In the genomic region with DNA sequence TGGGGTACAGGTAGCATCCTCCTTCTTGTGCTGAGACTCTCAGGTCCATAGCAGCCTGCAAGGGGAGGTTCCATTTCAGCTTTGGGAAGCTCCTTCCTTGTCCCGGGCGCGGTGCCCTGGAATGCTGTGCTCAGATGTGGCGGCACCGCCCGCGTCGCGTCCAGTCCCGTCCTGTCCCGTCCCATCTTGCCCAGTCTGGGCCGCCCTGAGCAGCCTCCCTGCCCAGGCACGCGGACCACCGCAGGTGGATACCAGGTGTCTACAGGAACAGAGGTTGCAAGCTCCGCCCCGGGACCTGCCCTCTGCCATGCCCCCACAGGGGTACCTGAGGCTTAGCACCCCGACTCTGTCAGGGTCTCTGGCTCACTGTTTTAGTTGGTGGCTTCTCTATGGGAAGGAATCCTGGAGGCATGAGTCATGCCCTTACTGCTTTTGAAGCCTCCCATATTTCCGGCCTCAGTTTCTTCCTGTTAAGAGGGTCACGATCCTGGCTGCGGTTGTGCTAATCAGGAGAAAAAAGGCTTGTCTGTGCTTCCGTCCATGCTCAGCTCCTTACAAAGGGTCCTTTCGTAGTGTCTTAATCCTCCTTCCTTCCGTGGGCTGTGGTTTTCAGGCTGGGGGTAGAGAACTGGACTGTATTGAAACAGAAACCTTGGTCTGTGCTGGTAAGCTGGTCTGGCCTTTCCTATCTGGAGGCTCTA, we compare ENCODE assay signal across 11 mouse cellular contexts. TPM values are rescaled to one million over a fixed set of nuclear protein-coding genes. Genes with fewer than 3 reads are reported as not detected.
A peak's percentile ranks its signal among the peaks of the same experiment; 100 is the strongest.
DNase-seq lines count a peak whose midpoint lies in the region; ATAC-seq and TF ChIP-seq lines count a peak whose summit lies in the region.
"Had no signal": no experiment of that assay in that cellular context is flagged by ENCODE, and none has a peak within 500 bp of the region (broad histone marks: within the 10 kb centered on the region; RNA-seq: fewer than 3 reads in every experiment).

No protein-coding gene starts in this region.

- TF ChIP-seq CTCF in kidney, adult 2 months (conservative IDR thresholded peaks at IDR 0.05; ENCODE audit: insufficient read depth, insufficient read length, low read depth, low read length), result no peak
- no peak for TF ChIP-seq CTCF in liver, postnatal 0 days (IDR thresholded peaks at IDR 0.05; ENCODE audit: low read depth)
- no peak for TF ChIP-seq CTCF in left cerebral cortex, adult 2 months (IDR thresholded peaks at IDR 0.05)

- no peak overlapping the region for H3K4me3 ChIP-seq in kidney, adult 2 months (ENCODE audit: insufficient read depth, low read depth, low read length)
- no peak overlapping the region for H3K4me3 ChIP-seq in liver, postnatal 0 days (ENCODE audit: low read depth, low read length)
- no peak overlapping the region for H3K4me3 ChIP-seq in left cerebral cortex, adult 2 months
- no peak overlapping the region for H3K4me3 ChIP-seq in midbrain, embryonic 14.5 days (replicated peaks; ENCODE audit: low read depth, low read length)
- no peak overlapping the region for H3K4me3 ChIP-seq in forebrain, embryonic 13.5 days

- H3K27me3 ChIP-seq in kidney, adult 2 months (replicated peaks; ENCODE audit: control insufficient read depth, insufficient read depth, low read length), result no peaks in the 10 kb centered on the region
- H3K27me3 ChIP-seq in liver, postnatal 0 days (ENCODE audit: insufficient read depth, low read length), result no peaks in the 10 kb centered on the region; the same call in 1 of the 2 replicates
- H3K27me3 ChIP-seq in midbrain, embryonic 14.5 days (ENCODE audit: control insufficient read depth, insufficient read depth, low read length), result no peaks in the 10 kb centered on the region
- H3K27me3 ChIP-seq in forebrain, embryonic 13.5 days, result 0 out of 2 replicates have a peak, but pooled peaks cover 4% of the 10 kb centered on the region

- peak overlapping the region; percentile 48; the same call in 1 of the 2 replicates for H3K27ac ChIP-seq in kidney, adult 2 months (ENCODE audit: insufficient read depth, low read depth, low read length)
- H3K27ac ChIP-seq in liver, postnatal 0 days (ENCODE audit: low read depth), result peak overlapping the region; percentile 51
- H3K27ac ChIP-seq in left cerebral cortex, adult 2 months, result no peak overlapping the region
- no peak overlapping the region for H3K27ac ChIP-seq in midbrain, embryonic 14.5 days (replicated peaks; ENCODE audit: low read depth, low read length)
- H3K27ac ChIP-seq in forebrain, embryonic 13.5 days, result no peak overlapping the region
- H3K27ac ChIP-seq: hindbrain, postnatal 0 days had no signal

- ATAC-seq in hematopoietic stem cell, adult 5-6 weeks (replicated peaks in 1 of 2; ENCODE audit: insufficient read depth in 1 of 2, low FRiP score in 2 of 2, low TSS enrichment in 1 of 2, low read depth in 1 of 2, poor library complexity in 2 of 2, severe bottlenecking in 2 of 2), result peak; percentile 55 to 59
- ATAC-seq in liver, postnatal 0 days, result peak; percentile 67
- ATAC-seq in midbrain, embryonic 14.5 days (ENCODE audit: low FRiP score, low TSS enrichment), result no peak
- ATAC-seq in forebrain, embryonic 13.5 days, result no peak
- ATAC-seq: hindbrain, postnatal 0 days had no signal

- TF ChIP-seq EP300 in liver, postnatal 0 days (IDR thresholded peaks at IDR 0.05; ENCODE audit: low read depth), result no peak; the same call in 1 of the 2 replicates

- intact Hi-C loops in left cerebral cortex, adult 2 months (cut with DNase I), result loop anchor here (5.0 kb wide), 1 partner anchor 731 kb away; no protein-coding TSS in a partner anchor

- WGBS in kidney, adult 2 months, result 56% methylated on average over 24 of the region's 24 CpGs
- WGBS in liver, postnatal 0 days (ENCODE audit: insufficient replicate concordance), result 21% methylated on average over 24 of the region's 24 CpGs
- 52% methylated on average over 24 of the region's 24 CpGs for WGBS in midbrain, embryonic 14.5 days
- 54% methylated on average over 24 of the region's 24 CpGs for WGBS in forebrain, embryonic 13.5 days

- no peak overlapping the region for H3K9ac ChIP-seq in liver, postnatal 0 days (replicated peaks)
- no peak overlapping the region for H3K9ac ChIP-seq in midbrain, embryonic 14.5 days (replicated peaks; ENCODE audit: low read length)
- no peak overlapping the region for H3K9ac ChIP-seq in forebrain, embryonic 13.5 days

- no peaks in the 10 kb centered on the region for H3K4me1 ChIP-seq in kidney, adult 2 months (ENCODE audit: control insufficient read depth, insufficient read depth, low read length)
- H3K4me1 ChIP-seq in liver, postnatal 0 days (ENCODE audit: insufficient read depth), result peaks cover 6% of the 10 kb centered on the region; the same call in 1 of the 2 replicates
- H3K4me1 ChIP-seq in midbrain, embryonic 14.5 days (ENCODE audit: control insufficient read depth, insufficient read depth, low read length), result no peaks in the 10 kb centered on the region
- H3K4me1 ChIP-seq in forebrain, embryonic 13.5 days, result peaks cover 6% of the 10 kb centered on the region

- H3K4me2 ChIP-seq in liver, postnatal 0 days (ENCODE audit: low read depth, low read length), result peak overlapping the region; percentile 49
- no peak overlapping the region for H3K4me2 ChIP-seq in midbrain, embryonic 14.5 days (ENCODE audit: low read length)
- no peak overlapping the region for H3K4me2 ChIP-seq in forebrain, embryonic 13.5 days

- no peak for TF ChIP-seq POLR2A in kidney, adult 2 months (IDR thresholded peaks at IDR 0.05; ENCODE audit: low read depth, low read length)

- H3K36me3 ChIP-seq in kidney, adult 2 months (ENCODE audit: control insufficient read depth, insufficient read depth, low read length), result no peaks in the 10 kb centered on the region
- no peaks in the 10 kb centered on the region for H3K36me3 ChIP-seq in liver, postnatal 0 days (replicated peaks; ENCODE audit: insufficient read depth, low read length)
- no peaks in the 10 kb centered on the region for H3K36me3 ChIP-seq in midbrain, embryonic 14.5 days (ENCODE audit: control insufficient read depth, insufficient read depth, low read length)
- no peaks in the 10 kb centered on the region for H3K36me3 ChIP-seq in forebrain, embryonic 13.5 days (ENCODE audit: poor library complexity, severe bottlenecking)

- DNase-seq in kidney, adult 2 months, result peak; percentile 53
- no peak for DNase-seq in kidney, adult 8-10 months
- DNase-seq in liver, postnatal 0 days, result no peak
- peak; percentile 69 to 72 for DNase-seq in urinary bladder, postnatal 4 days (ENCODE audit: low spot score in 2 of 2)
- no peak for DNase-seq in left cerebral cortex, adult 2 months (ENCODE audit: extremely low spot score in 1 of 2, low spot score in 2 of 2)
- DNase-seq in midbrain, embryonic 14.5 days, result no peak
- DNase-seq: thymus, postnatal 36 days had no signal

- H3K9me3 ChIP-seq in liver, postnatal 0 days (ENCODE audit: low read length), result no peaks in the 10 kb centered on the region
- no peaks in the 10 kb centered on the region for H3K9me3 ChIP-seq in midbrain, embryonic 14.5 days (ENCODE audit: control insufficient read depth, low read length)
- H3K9me3 ChIP-seq in forebrain, embryonic 13.5 days (replicated peaks), result no peaks in the 10 kb centered on the region

RNA-seq across cellular contexts. Expression of a gene that starts 33.3 kb away (rescaled TPM):
- polyA plus RNA-seq in kidney, adult 2 months (2012; rRNA removed), result 14.2 and 14.7 TPM in 2 replicates
- total RNA-seq in hematopoietic stem cell, adult 5-6 weeks (2017), result 2.8 TPM in 2 replicates
- polyA plus RNA-seq in liver, postnatal 0 days (2015; fragmentation: Nextera tagmentation; extraction: Ambion mirVana), result 0.31 and 0.38 TPM in 2 replicates
- total RNA-seq in left cerebral cortex, adult 2 months (2021), result 1 to 10 TPM; 2.9 to 3.9 TPM
- not detected in 2 replicates for polyA plus RNA-seq in midbrain, embryonic 14.5 days (2014; fragmentation: Nextera tagmentation; extraction: Ambion mirVana)
- 0.05 TPM in 2 replicates for polyA plus RNA-seq in forebrain, embryonic 13.5 days (2015; fragmentation: Nextera tagmentation; extraction: Ambion mirVana)
- polyA plus RNA-seq: neural tube, embryonic 11.5 days had no signal

RNA-seq across cellular contexts. Expression of a gene that starts 43.6 kb away (rescaled TPM):
- polyA plus RNA-seq in kidney, adult 2 months (2012; rRNA removed), result 0.13 and 0.37 TPM in 2 replicates
- 0.63 TPM in 1 of 2 replicates, not detected in the other for total RNA-seq in hematopoietic stem cell, adult 5-6 weeks (2017)
- 0.36 and 0.45 TPM in 2 replicates for polyA plus RNA-seq in liver, postnatal 0 days (2015; fragmentation: Nextera tagmentation; extraction: Ambion mirVana)
- under 1 TPM; 0.30 to 0.41 TPM for total RNA-seq in left cerebral cortex, adult 2 months (2021)
- polyA plus RNA-seq in midbrain, embryonic 14.5 days (2014; fragmentation: Nextera tagmentation; extraction: Ambion mirVana), result 0.30 and 0.51 TPM in 2 replicates
- polyA plus RNA-seq in forebrain, embryonic 13.5 days (2015; fragmentation: Nextera tagmentation; extraction: Ambion mirVana), result 0.23 and 0.25 TPM in 2 replicates
- total RNA-seq: hindbrain, postnatal 0 days had no signal

RNA-seq across cellular contexts. Expression of a gene that starts 52.6 kb away (rescaled TPM):
- 46.1 and 48.7 TPM in 2 replicates for polyA plus RNA-seq in kidney, adult 2 months (2012; rRNA removed)
- total RNA-seq in hematopoietic stem cell, adult 5-6 weeks (2017), result 31.9 and 59.4 TPM in 2 replicates
- 33.8 and 34.4 TPM in 2 replicates for polyA plus RNA-seq in liver, postnatal 0 days (2015; fragmentation: Nextera tagmentation; extraction: Ambion mirVana)
- total RNA-seq in left cerebral cortex, adult 2 months (2021), result 10 to 100 TPM; 41.9 to 44.5 TPM
- polyA plus RNA-seq in midbrain, embryonic 14.5 days (2014; fragmentation: Nextera tagmentation; extraction: Ambion mirVana), result 61.2 and 87.4 TPM in 2 replicates
- polyA plus RNA-seq in forebrain, embryonic 13.5 days (2015; fragmentation: Nextera tagmentation; extraction: Ambion mirVana), result 81.6 and 85.1 TPM in 2 replicates

Comparison
In these comparisons a context has a peak if more than half of its experiments do, and no peak if none do; other contexts are left out.
1. DNase-seq: peak in kidney, adult 2 months (single experiment) and urinary bladder, postnatal 4 days (2 of 2); none in kidney, adult 8-10 months (0 of 2), liver, postnatal 0 days (single experiment), left cerebral cortex, adult 2 months (0 of 2) and midbrain, embryonic 14.5 days (single experiment).
2. H3K27ac ChIP-seq: peak in kidney, adult 2 months (single experiment) and liver, postnatal 0 days (single experiment); none in left cerebral cortex, adult 2 months (single experiment), midbrain, embryonic 14.5 days (single experiment) and forebrain, embryonic 13.5 days (single experiment).
3. ATAC-seq: peak in hematopoietic stem cell, adult 5-6 weeks (2 of 2) and liver, postnatal 0 days (single experiment); none in midbrain, embryonic 14.5 days (single experiment) and forebrain, embryonic 13.5 days (single experiment).
4. RNA of a gene that starts 33.3 kb away (polyA plus RNA-seq): 14.2 to 14.7 TPM in kidney, adult 2 months; 0.31 to 0.38 TPM in liver, postnatal 0 days, 0.05 TPM in forebrain, embryonic 13.5 days and not detected in midbrain, embryonic 14.5 days; every median in the first group is over 10 times any median in the second.